Mouse (Mus musculus): ENCODE measurements around the gene Scai.
"Not testable (repeated sequence)": the region's sequence is repeated elsewhere in the genome, so short reads cannot be mapped to it uniquely, and the experiment has no call there.

Gene Scai

DNA sequence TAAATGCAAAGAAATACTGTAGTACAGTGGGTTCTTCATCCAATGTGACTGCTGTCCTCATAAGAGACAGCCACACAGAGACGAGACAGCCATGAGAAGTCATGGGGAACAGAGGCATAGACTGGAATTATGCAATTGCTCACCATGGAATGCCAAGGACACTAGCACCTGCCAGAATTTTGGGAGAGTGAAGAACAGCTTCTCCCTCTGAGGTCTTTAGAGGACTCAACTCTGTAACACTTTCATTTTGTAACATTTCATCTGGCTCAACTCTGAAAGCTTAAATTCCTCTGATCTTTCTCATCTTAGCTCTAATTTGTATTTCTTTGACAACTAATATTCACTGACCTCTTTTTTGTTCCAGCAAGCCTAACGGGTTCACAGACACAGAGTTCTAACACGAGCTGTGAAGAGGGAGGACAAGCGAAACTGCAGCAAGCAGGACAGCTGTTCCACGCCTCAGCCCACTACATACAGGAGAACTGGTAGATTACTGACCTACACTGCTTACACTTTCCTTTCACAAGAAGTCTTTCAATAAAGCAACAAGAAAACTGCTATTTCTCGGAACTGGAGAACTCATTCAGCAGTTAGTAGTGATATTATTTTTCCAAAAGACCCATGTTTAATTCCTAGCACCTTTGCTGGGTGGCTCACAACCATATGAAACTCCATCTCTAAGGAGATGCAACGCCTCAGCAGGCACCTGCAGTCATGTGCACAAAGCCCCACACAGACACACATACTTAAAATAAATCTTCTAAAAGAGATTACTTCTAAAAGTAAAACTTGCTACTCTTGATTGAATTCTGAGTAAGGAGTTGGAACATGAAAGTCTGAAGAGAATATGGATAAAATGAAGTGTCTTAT, 49.7 kb downstream of the Scai start:
- DNase-seq (ENCODE audit: low spot score in 2 of 2) = no peak

DNA sequence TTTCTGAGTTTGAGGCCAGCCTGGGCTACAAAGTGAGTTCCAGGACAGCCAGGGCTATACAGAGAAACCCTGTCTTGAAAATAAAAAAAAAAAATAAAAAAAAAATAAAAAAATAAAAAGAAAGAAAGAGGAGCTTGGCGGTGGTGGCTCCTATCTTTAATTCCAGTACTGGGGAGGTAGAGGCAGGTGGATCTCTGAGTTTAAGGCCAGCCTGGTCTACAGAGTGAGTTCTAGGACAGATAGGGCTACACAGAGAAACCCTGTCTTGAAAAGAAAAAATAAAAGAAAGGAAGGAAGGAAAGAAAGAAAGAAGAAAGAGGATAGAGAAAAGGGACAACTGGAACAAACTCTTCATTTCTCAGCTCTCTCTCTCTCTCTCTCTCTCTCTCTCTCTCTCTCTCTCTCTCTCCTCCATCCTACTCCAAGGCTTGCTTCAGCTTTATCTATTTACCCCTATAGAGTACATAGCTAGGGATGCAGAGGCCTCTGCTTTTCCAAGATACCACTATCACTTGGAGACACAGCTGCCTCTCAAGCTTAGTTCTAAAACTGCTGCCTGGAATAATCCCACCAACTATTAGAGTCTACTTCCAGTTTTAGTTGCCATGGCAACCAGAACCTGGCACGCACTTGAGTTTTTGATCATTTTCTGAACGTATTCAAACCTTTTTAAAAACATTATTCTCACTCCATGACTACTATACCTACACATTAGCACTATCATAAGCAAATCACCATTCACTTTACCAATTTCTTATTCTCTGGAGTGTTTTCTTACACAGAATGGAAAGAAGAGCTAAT, 60.8 kb downstream of the Scai start:
- no peak for DNase-seq (ENCODE audit: low spot score in 2 of 2)

- DNase-seq (ENCODE audit: low spot score in 2 of 2) = no peak
These were observed 66.4 kb downstream of the Scai start for GRCm38 (mm10) chr2:39124167-39124566.

GRCm38 (mm10) chr2:39121137-39121536, 69.4 kb downstream of the Scai start:
- DNase-seq (ENCODE audit: low spot score in 2 of 2) = no peak

DNA sequence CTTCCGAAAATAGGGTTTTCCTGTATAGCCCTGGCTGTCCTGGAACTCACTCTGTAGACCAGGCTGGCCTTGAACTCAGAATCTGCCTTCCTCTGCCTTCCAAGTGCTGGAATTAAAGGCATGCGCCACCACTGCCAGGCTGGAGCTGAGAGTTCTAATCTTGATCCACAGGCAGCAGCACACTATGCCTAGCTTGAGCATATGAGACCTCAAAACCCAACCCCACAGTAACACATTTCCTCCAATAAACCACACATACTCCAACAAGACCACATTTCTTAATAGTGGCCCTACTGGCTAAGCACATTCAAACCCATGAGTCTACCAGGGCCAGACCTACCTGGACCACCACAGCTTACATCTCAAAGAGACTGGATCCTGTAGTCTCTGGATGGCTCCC, 74.0 kb downstream of the Scai start:
- DNase-seq (ENCODE audit: low spot score in 2 of 2) = no peak

GRCm38 (mm10) chr2:39114093-39114492, 76.4 kb downstream of the Scai start:
- no peak for DNase-seq (ENCODE audit: low spot score in 2 of 2)

DNA sequence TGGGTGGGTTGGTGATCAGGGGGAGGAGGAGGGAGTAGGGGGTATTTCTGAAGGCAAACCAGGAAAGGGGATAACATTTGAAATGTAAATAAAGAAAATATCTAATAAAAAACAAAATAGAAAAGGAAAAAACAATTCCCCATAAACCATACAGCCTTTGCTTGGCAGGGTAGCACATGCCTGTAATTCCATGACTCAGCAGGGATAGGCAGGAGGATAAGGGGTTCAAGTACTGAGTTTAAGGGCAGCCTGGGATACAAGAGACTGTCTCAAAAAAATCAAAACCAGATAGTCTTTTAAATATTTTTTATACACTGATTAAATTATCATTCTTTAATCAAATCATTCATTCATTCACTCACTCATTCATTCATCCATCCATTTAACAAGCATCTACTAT, 80.0 kb downstream of the Scai start:
- no peak for DNase-seq (ENCODE audit: low spot score in 2 of 2)

GRCm38 (mm10) chr2:39109712-39110111, 80.8 kb downstream of the Scai start:
- not testable (repeated sequence) for DNase-seq (ENCODE audit: low spot score in 2 of 2)

GRCm38 (mm10) chr2:39099951-39100350, 90.6 kb downstream of the Scai start:
- not testable (repeated sequence) for DNase-seq (ENCODE audit: low spot score in 2 of 2)

GRCm38 (mm10) chr2:39097993-39098392, 92.5 kb downstream of the Scai start:
- peak in 1 of 2 experiments; percentile 3 for DNase-seq (ENCODE audit: low spot score in 2 of 2)

- DNase-seq (ENCODE audit: low spot score in 2 of 2) = no peak
These were observed 98.6 kb downstream of the Scai start for GRCm38 (mm10) chr2:39091966-39092365.

DNA sequence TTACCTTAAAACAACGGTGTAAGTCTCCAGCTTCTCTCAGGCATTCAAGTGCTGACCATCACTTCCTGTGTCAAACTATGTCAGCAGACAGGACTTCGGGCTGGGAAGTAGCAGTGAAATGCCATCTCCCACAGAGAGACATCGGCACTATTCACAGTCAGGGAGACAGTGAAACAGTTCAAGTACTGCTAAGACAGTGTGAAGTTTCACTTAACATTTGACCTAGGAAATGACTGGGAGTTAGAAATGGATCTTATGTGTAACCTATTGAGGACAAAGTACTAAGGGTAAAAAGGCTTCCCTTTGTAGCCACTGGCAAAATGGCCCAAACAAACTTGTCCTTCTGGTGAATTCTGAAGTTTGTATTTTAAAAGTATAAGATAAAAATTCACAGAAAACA, 107.8 kb downstream of the Scai start:
- no peak for DNase-seq (ENCODE audit: low spot score in 2 of 2)

DNA sequence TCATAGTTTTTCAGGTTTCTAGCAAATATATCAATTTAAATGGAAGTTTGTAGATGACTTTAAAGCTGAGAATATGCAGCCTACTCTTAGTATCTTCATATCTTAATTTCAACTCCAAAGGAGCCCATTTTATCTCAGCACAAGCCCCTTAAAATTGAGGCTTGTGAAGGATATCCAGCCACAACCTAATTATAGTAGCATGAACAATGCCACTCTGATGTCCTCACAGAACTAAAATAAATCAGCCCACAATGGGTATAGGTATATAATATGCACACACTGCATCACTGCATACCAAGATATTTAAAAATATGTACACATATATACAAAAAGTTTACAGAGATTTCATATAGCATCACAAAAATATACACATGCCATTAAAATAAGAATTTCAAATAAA, 119.9 kb downstream of the Scai start:
- no peak for DNase-seq (ENCODE audit: low spot score in 2 of 2)

DNA sequence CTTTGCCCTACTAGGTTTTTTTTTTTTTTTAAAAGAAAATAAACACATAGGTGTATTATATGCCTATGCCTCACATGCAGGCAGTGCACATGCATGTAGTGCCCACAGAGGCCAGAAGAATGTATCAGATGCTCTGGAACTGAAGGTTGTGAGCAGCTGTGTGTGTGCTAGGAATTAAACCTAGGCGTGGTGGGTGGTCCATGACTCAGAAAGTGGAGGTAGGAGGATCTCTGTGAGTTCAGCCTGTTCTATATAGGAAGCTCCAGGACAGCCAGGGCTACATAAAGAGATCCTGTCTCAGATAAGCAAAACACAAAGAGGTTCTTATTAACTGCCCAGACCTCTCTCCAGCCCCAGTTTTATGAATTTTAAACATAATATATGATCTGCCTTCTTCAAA, 121.4 kb downstream of the Scai start:
- no peak for DNase-seq (ENCODE audit: low spot score in 2 of 2)

GRCm38 (mm10) chr2:39065400-39065987, 125.0 kb downstream of the Scai start, which contains the start of gene Golga1:
Gene Golga1 (minus strand): TSS chr2:39065541.
- DNase-seq (ENCODE audit: low spot score in 2 of 2) = peak; percentile 74 to 81

GRCm38 (mm10) chr2:39064687-39065399, 125.7 kb downstream of the Scai start:
- DNase-seq (ENCODE audit: low spot score in 2 of 2) = no peak

- DNase-seq (ENCODE audit: low spot score in 2 of 2) = no peak
These were observed 142.0 kb downstream of the Scai start for GRCm38 (mm10) chr2:39048515-39048914.

DNA sequence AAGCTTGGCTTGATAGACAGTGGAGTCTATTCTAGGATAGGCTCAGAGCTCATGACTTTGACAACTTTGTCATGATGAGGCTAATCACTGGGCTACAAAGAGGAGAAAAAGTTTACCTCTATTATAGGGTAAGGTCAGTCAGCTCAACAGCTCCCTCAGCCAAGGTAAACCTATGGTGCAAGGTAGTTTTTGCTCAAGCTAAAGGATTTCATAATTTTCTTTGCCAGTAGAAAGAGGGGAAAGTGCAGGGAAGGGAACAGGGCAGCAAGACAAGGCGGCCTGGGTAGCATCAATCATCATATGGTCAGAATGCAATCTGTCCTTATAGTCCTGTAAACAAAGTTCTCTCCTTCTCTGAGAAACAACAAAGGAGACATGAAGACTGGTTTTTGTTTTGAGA, 150.3 kb downstream of the Scai start:
- DNase-seq (ENCODE audit: low spot score in 2 of 2) = no peak

GRCm38 (mm10) chr2:39031611-39032010, 158.9 kb downstream of the Scai start:
- DNase-seq (ENCODE audit: low spot score in 2 of 2) = no peak

DNA sequence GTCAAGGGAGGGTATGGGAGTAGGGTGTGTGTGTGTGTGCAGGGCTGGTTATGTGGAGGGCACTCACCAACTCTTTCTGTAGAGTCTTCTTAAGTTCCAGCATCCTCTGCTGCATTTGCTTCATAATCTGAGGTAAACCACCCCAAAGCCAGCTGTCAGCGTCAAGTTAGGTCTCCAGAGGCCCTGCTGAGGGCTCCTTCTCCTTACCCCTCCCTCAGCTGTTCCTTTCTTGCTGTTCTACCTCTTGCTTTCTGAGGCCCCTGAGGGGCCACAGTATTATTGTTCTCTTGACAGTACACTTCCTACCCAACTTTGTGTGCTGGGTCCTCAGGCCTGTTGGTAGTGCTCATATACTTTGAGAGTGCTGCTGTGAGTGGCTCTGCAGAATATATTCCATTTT, 170.5 kb downstream of the Scai start:
- no peak for DNase-seq (ENCODE audit: low spot score in 2 of 2)

- DNase-seq (ENCODE audit: low spot score in 2 of 2) = no peak
These were observed 174.0 kb downstream of the Scai start for GRCm38 (mm10) chr2:39016581-39016980.

All from spleen, postnatal 14 days (tissue).